Mouse (Mus musculus) heart, postnatal 10 days (tissue): ENCODE results near the gene Supt5. TPM values are rescaled to one million over a fixed set of nuclear protein-coding genes. Genes with fewer than 3 reads are reported as not detected.

Experiments
- DNase-seq, 2 experiments: peaks; one replicate each; pipeline ENCODE4 v3.0.0; 2021
- intact Hi-C: fragments of 180-260 bp; cut with DNase I; formaldehyde crosslinking; loops from one replicate; pipeline ENCODE4 v1.15.1; 2025
- total RNA-seq, 2 experiments: library from RNA; stranded (reverse); gene quantifications; 2 replicates each; pipeline ENCODE4 v1.2.3; 2021

Gene Supt5
- total RNA-seq, 2 experiments from 2014 or later, result 60.7 to 61.1 TPM

- intact Hi-C loops, result loop anchor here (5.0 kb wide), 1 partner anchor 259 kb away; the partner anchor contains the start of gene Psmc4
- DNase-seq, result no peak
Observed at GRCm38 (mm10) chr7:28311151-28311925, 27.2 kb downstream of the Supt5 start.

GRCm38 (mm10) chr7:28309737-28310136 is 28.8 kb downstream of the Supt5 start:
- no peak for DNase-seq
- intact Hi-C loops, result loop anchor here (5.0 kb wide), 1 partner anchor 257 kb away; the partner anchor contains the start of gene Psmc4

- DNase-seq, result no peak
- intact Hi-C loops, result no loop called here
Observed at GRCm38 (mm10) chr7:28306216-28306615, 32.3 kb downstream of the Supt5 start.

- no peak for DNase-seq
- intact Hi-C loops, result no loop called here
Observed at GRCm38 (mm10) chr7:28305641-28306040, 32.9 kb downstream of the Supt5 start.

GRCm38 (mm10) chr7:28301616-28302433 is 36.7 kb downstream of the Supt5 start, which contains the start of gene Dll3:
Gene Dll3 (minus strand): TSS chr7:28302238.
- intact Hi-C loops, result loop anchor here (2.0 to 5.0 kb wide), 2 partner anchors 23 to 90 kb away; no protein-coding TSS in a partner anchor
- peak; percentile 62 to 71 for DNase-seq

GRCm38 (mm10) chr7:28298837-28299625 is 39.5 kb downstream of the Supt5 start:
- peak; percentile 29 to 64 for DNase-seq
- intact Hi-C loops, result loop anchor here (1.0 kb wide), 1 partner anchor 151 kb away; no protein-coding TSS in a partner anchor

GRCm38 (mm10) chr7:28294481-28294880 is 44.1 kb downstream of the Supt5 start:
- intact Hi-C loops, result no loop called here
- peak; percentile 53 to 68 for DNase-seq

GRCm38 (mm10) chr7:28290638-28291590 is 47.6 kb downstream of the Supt5 start, which contains the start of gene Selenov:
Gene Selenov (minus strand): TSS chr7:28291186.
- peak in 1 of 2 experiments; percentile 27 for DNase-seq
- intact Hi-C loops, result no loop called here

- intact Hi-C loops, result no loop called here
- DNase-seq, result no peak
Observed at GRCm38 (mm10) chr7:28290165-28290564, 48.4 kb downstream of the Supt5 start.

- DNase-seq, result no peak
- intact Hi-C loops, result no loop called here
Observed at GRCm38 (mm10) chr7:28280630-28281029, 57.9 kb downstream of the Supt5 start.

GRCm38 (mm10) chr7:28278279-28278652 is 60.3 kb downstream of the Supt5 start:
- intact Hi-C loops, result loop anchor here (2.0 to 10.0 kb wide), 2 partner anchors 23 to 223 kb away; partner anchors contain the start of gene Psmc4
- DNase-seq, result peak in 1 of 2 experiments; percentile 25

GRCm38 (mm10) chr7:28277615-28278278 is 60.8 kb downstream of the Supt5 start, which contains the start of gene Eid2b:
Gene Eid2b (plus strand): TSS chr7:28277739.
- intact Hi-C loops, result loop anchor here (2.0 to 10.0 kb wide), 3 partner anchors 23 to 223 kb away; partner anchors contain the start of gene Psmc4
- peak; percentile 97 for DNase-seq

GRCm38 (mm10) chr7:28277237-28277614 is 61.3 kb downstream of the Supt5 start:
- no peak for DNase-seq
- intact Hi-C loops, result loop anchor here (2.0 to 10.0 kb wide), 2 partner anchors 66 to 222 kb away; partner anchors contain the start of gene Psmc4

- DNase-seq, result no peak
- intact Hi-C loops, result loop anchor here (10.0 kb wide), 1 partner anchor 217 kb away; the partner anchor contains the start of gene Psmc4
Observed at GRCm38 (mm10) chr7:28271761-28272160, 66.8 kb downstream of the Supt5 start.

- intact Hi-C loops, result no loop called here
- no peak for DNase-seq
Observed at GRCm38 (mm10) chr7:28269355-28269754, 69.2 kb downstream of the Supt5 start.

- intact Hi-C loops, result no loop called here
- DNase-seq, result no peak
Observed at GRCm38 (mm10) chr7:28268576-28268975, 70.0 kb downstream of the Supt5 start.

- intact Hi-C loops, result no loop called here
Observed at GRCm38 (mm10) chr7:28268042-28268531, 70.5 kb downstream of the Supt5 start.

More at GRCm38 (mm10) chr7:28268042-28268531, 70.5 kb downstream of the Supt5 start:
- peak; percentile 65 to 69 for DNase-seq
